Mouse (Mus musculus): Measurements from ENCODE around the gene Cacna1a. TPM values are rescaled to one million over a fixed set of nuclear protein-coding genes. Genes with fewer than 3 reads are reported as not detected.
"Not testable (repeated sequence)": the region's sequence is repeated elsewhere in the genome, so short reads cannot be mapped to it uniquely, and the experiment has no call there.

The Cacna1a gene
- polyA plus RNA-seq, 1 experiment from 2014 or later = 6.6 TPM

GRCm38 (mm10) chr8:84615666-84616485, 227.6 kb downstream of the Cacna1a start:
- no peak for TF ChIP-seq CTCF (IDR thresholded peaks at IDR 0.05; ENCODE audit: low read depth)
- H3K27me3 ChIP-seq (ENCODE audit: insufficient read depth, low read length) = no peaks in the 10 kb centered on the region
- WGBS = 39% methylated on average over 22 of the region's 22 CpGs
- H3K9ac ChIP-seq (ENCODE audit: low read depth, low read length) = no peak overlapping the region
- H3K4me3 ChIP-seq (replicated peaks; ENCODE audit: low read depth, low read length) = no peak overlapping the region
- no peaks in the 10 kb centered on the region for H3K36me3 ChIP-seq (ENCODE audit: insufficient read depth, low read length)
- no peak overlapping the region for H3K4me2 ChIP-seq (ENCODE audit: low read length)
- no peaks in the 10 kb centered on the region for H3K4me1 ChIP-seq (replicated peaks; ENCODE audit: insufficient read depth, low read length)
- ATAC-seq (replicated peaks; ENCODE audit: low FRiP score, low read depth) (peak; percentile 21; the same call in 1 of the 2 replicates), DNase-seq (ENCODE audit: low spot score) (no peak)
- no peak overlapping the region for H3K27ac ChIP-seq
- H3K9me3 ChIP-seq (replicated peaks; ENCODE audit: low read length) = no peaks in the 10 kb centered on the region

GRCm38 (mm10) chr8:84617005-84617404, 228.8 kb downstream of the Cacna1a start:
- no peak overlapping the region for H3K4me2 ChIP-seq (ENCODE audit: low read length)
- no peak overlapping the region for H3K4me3 ChIP-seq (replicated peaks; ENCODE audit: low read depth, low read length)
- WGBS = 54% methylated on average over 22 of the region's 22 CpGs
- no peak overlapping the region for H3K27ac ChIP-seq
- H3K36me3 ChIP-seq (ENCODE audit: insufficient read depth, low read length) = no peaks in the 10 kb centered on the region
- H3K9ac ChIP-seq (ENCODE audit: low read depth, low read length) = no peak overlapping the region
- no peak for TF ChIP-seq CTCF (IDR thresholded peaks at IDR 0.05; ENCODE audit: low read depth)
- no peaks in the 10 kb centered on the region for H3K9me3 ChIP-seq (replicated peaks; ENCODE audit: low read length)
- ATAC-seq (replicated peaks; ENCODE audit: low FRiP score, low read depth) (no peak), DNase-seq (ENCODE audit: low spot score) (no peak)
- H3K4me1 ChIP-seq (replicated peaks; ENCODE audit: insufficient read depth, low read length) = no peaks in the 10 kb centered on the region
- H3K27me3 ChIP-seq (ENCODE audit: insufficient read depth, low read length) = no peaks in the 10 kb centered on the region

GRCm38 (mm10) chr8:84621102-84621625, 232.9 kb downstream of the Cacna1a start:
- Histone ChIP-seq H3K27ac (no peak overlapping the region), H3K9ac (ENCODE audit: low read depth, low read length) (no peak overlapping the region), H3K4me2 (ENCODE audit: low read length) (no peak overlapping the region), H3K4me3 (replicated peaks; ENCODE audit: low read depth, low read length) (no peak overlapping the region), H3K9me3 (replicated peaks; ENCODE audit: low read length) (no peaks in the 10 kb centered on the region), H3K4me1 (replicated peaks; ENCODE audit: insufficient read depth, low read length) (no peaks in the 10 kb centered on the region), H3K36me3 (ENCODE audit: insufficient read depth, low read length) (no peaks in the 10 kb centered on the region), H3K27me3 (ENCODE audit: insufficient read depth, low read length) (no peaks in the 10 kb centered on the region)
- peak; percentile 13; the same call in 1 of the 2 replicates for TF ChIP-seq CTCF (IDR thresholded peaks at IDR 0.05; ENCODE audit: low read depth)
- DNase-seq (ENCODE audit: low spot score) (no peak), ATAC-seq (replicated peaks; ENCODE audit: low FRiP score, low read depth) (no peak)
- 79% methylated on average over 8 of the region's 8 CpGs for WGBS

GRCm38 (mm10) chr8:84623425-84623824, 235.2 kb downstream of the Cacna1a start:
- 77% methylated on average over 4 of the region's 4 CpGs for WGBS
- not testable (repeated sequence) for H3K4me1 ChIP-seq (replicated peaks; ENCODE audit: insufficient read depth, low read length); H3K27me3 ChIP-seq (ENCODE audit: insufficient read depth, low read length); H3K4me3 ChIP-seq (replicated peaks; ENCODE audit: low read depth, low read length); H3K27ac ChIP-seq; H3K9ac ChIP-seq (ENCODE audit: low read depth, low read length); ATAC-seq (replicated peaks; ENCODE audit: low FRiP score, low read depth); H3K4me2 ChIP-seq (ENCODE audit: low read length); DNase-seq (ENCODE audit: low spot score); H3K36me3 ChIP-seq (ENCODE audit: insufficient read depth, low read length); H3K9me3 ChIP-seq (replicated peaks; ENCODE audit: low read length)

- Histone ChIP-seq H3K4me2 (ENCODE audit: low read length) (no peak overlapping the region), H3K9me3 (replicated peaks; ENCODE audit: low read length) (no peaks in the 10 kb centered on the region), H3K4me1 (replicated peaks; ENCODE audit: insufficient read depth, low read length) (no peaks in the 10 kb centered on the region), H3K4me3 (replicated peaks; ENCODE audit: low read depth, low read length) (no peak overlapping the region), H3K36me3 (ENCODE audit: insufficient read depth, low read length) (no peaks in the 10 kb centered on the region), H3K9ac (ENCODE audit: low read depth, low read length) (no peak overlapping the region), H3K27me3 (ENCODE audit: insufficient read depth, low read length) (no peaks in the 10 kb centered on the region), H3K27ac (no peak overlapping the region)
- 67% methylated on average over 11 of the region's 11 CpGs for WGBS
- no peak for TF ChIP-seq CTCF (IDR thresholded peaks at IDR 0.05; ENCODE audit: low read depth)
- DNase-seq (ENCODE audit: low spot score) (no peak), ATAC-seq (replicated peaks; ENCODE audit: low FRiP score, low read depth) (no peak)
These were observed 241.3 kb downstream of the Cacna1a start for GRCm38 (mm10) chr8:84629586-84629985.

- no peak overlapping the region for H3K4me2 ChIP-seq (ENCODE audit: low read length)
- H3K36me3 ChIP-seq (ENCODE audit: insufficient read depth, low read length) = no peaks in the 10 kb centered on the region
- ATAC-seq (replicated peaks; ENCODE audit: low FRiP score, low read depth) (no peak), DNase-seq (ENCODE audit: low spot score) (no peak)
- WGBS = 77% methylated on average over 4 of the region's 4 CpGs
- H3K27ac ChIP-seq = no peak overlapping the region
- H3K27me3 ChIP-seq (ENCODE audit: insufficient read depth, low read length) = no peaks in the 10 kb centered on the region
- H3K4me1 ChIP-seq (replicated peaks; ENCODE audit: insufficient read depth, low read length) = no peaks in the 10 kb centered on the region; the same call in 1 of the 2 replicates
- H3K9me3 ChIP-seq (replicated peaks; ENCODE audit: low read length) = no peaks in the 10 kb centered on the region
- H3K4me3 ChIP-seq (replicated peaks; ENCODE audit: low read depth, low read length) = no peak overlapping the region
- no peak overlapping the region for H3K9ac ChIP-seq (ENCODE audit: low read depth, low read length)
- TF ChIP-seq CTCF (IDR thresholded peaks at IDR 0.05; ENCODE audit: low read depth) = no peak
These were observed 241.9 kb downstream of the Cacna1a start for GRCm38 (mm10) chr8:84630145-84630544.
